Mouse (Mus musculus) lung, postnatal 0 days (tissue): ENCODE results near the gene Sod3. TPM values are rescaled to one million over a fixed set of nuclear protein-coding genes. Genes with fewer than 3 reads are reported as not detected.

Source experiments
- ATAC-seq: fragments of 200-750 bp; cut with Nextera tagmentation; 2 replicates; pipeline ENCODE4 v1.8.0; 2017; ENCODE audit warnings: moderate library complexity
- DNase-seq: peaks from one replicate; pipeline ENCODE4 v3.0.0-alpha.2; 2016; ENCODE audit warnings: low spot score
- H3K27ac ChIP-seq: fragments of 300-500 bp; sonication (generic); 2 replicates; pipeline ENCODE4 v1.5.1; 2014; ENCODE audit warnings: antibody characterized with exemption, mild to moderate bottlenecking, low read length, mixed read lengths
- H3K27me3 ChIP-seq: fragments of 300-500 bp; sonication (generic); replicated peaks from 2 replicates; pipeline ENCODE4 v1.6.1; 2014; ENCODE audit warnings: low read length, mixed read lengths; ENCODE audit not compliant: insufficient read depth
- H3K36me3 ChIP-seq: fragments of 300-500 bp; sonication (generic); 2 replicates; pipeline ENCODE4 v1.6.1; 2014; ENCODE audit warnings: low read length, mixed read lengths; ENCODE audit not compliant: insufficient read depth
- H3K4me1 ChIP-seq: fragments of 300-500 bp; sonication (generic); 2 replicates; pipeline ENCODE4 v1.6.1; 2014; ENCODE audit warnings: antibody characterized with exemption, low read depth, low read length, mixed read lengths; ENCODE audit not compliant: insufficient read depth
- H3K4me2 ChIP-seq: fragments of 300-500 bp; sonication (generic); replicated peaks from 2 replicates; pipeline ENCODE4 v1.6.1; 2014; ENCODE audit warnings: low read depth, mild to moderate bottlenecking, low read length, moderate library complexity, mixed read lengths
- H3K4me3 ChIP-seq: fragments of 300-500 bp; sonication (generic); 2 replicates; pipeline ENCODE4 v1.5.1; 2014; ENCODE audit warnings: low read depth, low read length
- H3K9ac ChIP-seq: fragments of 300-500 bp; sonication (generic); replicated peaks from 2 replicates; pipeline ENCODE4 v1.6.1; 2014; ENCODE audit warnings: low read depth, mild to moderate bottlenecking
- H3K9me3 ChIP-seq: fragments of 300-500 bp; sonication (generic); 2 replicates; pipeline ENCODE4 v1.6.1; 2016; ENCODE audit warnings: low read length, mixed read lengths
- CTCF ChIP-seq: IDR thresholded peaks from 2 replicates; pipeline ENCODE4 v1.5.1; 2016; ENCODE audit warnings: antibody characterized with exemption, mild to moderate bottlenecking
- EP300 ChIP-seq: IDR thresholded peaks from 2 replicates; pipeline ENCODE4 v1.6.1; 2016; ENCODE audit warnings: antibody characterized with exemption, mild to moderate bottlenecking, control low read depth
- WGBS: fragments of 180-500 bp; shearing (Covaris S2); extraction: QIAGEN DNeasy Blood & Tissue Kit; methylation state at CpG from one replicate; pipeline ENCODE4 v1.1.7; 2014; 5-methylcytosine and 5-hydroxymethylcytosine counted together
- polyA plus RNA-seq: library from polyadenylated mRNA; unstranded; fragments of >200 nt; fragmentation: Nextera tagmentation; extraction: Ambion mirVana; gene quantifications from 2 replicates; pipeline ENCODE4 v1.2.1, GENCODE M21; 2015

The Sod3 gene
- polyA plus RNA-seq, 1 experiment from 2014 or later: 16.8 TPM

DNA sequence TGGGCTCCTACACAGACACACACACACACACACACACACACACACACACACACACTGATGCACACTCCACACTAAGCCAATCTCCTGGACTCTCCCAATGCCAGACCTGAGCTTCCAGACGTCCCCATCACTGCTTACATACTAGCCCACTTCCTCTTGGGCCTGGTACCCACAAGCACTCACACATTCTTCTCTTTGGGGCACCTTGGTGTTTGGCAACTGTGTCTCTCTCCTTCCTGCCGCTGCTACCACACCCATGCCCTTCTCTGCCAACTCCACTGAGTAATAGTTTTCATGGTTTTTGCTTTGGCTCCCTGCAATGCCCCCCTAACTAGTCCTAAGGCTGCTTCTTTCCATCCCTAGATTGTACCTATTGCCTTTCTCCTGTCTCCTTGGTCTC lies 3.1 kb downstream of the Sod3 start:
- DNase-seq: no peak
- Histone ChIP-seq H3K27ac (no peak overlapping the region), H3K4me1 (peaks cover 9% of the 10 kb centered on the region; the same call in 1 of the 2 replicates), H3K4me3 (no peak overlapping the region), H3K9ac (no peak overlapping the region), H3K36me3 (no peaks in the 10 kb centered on the region), H3K27me3 (no peaks in the 10 kb centered on the region), H3K9me3 (no peaks in the 10 kb centered on the region), H3K4me2 (no peak overlapping the region)
- TF ChIP-seq EP300: no peak
- no peak for TF ChIP-seq CTCF
- no peak for ATAC-seq
- 36% methylated on average over 2 of the region's 2 CpGs for WGBS

DNA sequence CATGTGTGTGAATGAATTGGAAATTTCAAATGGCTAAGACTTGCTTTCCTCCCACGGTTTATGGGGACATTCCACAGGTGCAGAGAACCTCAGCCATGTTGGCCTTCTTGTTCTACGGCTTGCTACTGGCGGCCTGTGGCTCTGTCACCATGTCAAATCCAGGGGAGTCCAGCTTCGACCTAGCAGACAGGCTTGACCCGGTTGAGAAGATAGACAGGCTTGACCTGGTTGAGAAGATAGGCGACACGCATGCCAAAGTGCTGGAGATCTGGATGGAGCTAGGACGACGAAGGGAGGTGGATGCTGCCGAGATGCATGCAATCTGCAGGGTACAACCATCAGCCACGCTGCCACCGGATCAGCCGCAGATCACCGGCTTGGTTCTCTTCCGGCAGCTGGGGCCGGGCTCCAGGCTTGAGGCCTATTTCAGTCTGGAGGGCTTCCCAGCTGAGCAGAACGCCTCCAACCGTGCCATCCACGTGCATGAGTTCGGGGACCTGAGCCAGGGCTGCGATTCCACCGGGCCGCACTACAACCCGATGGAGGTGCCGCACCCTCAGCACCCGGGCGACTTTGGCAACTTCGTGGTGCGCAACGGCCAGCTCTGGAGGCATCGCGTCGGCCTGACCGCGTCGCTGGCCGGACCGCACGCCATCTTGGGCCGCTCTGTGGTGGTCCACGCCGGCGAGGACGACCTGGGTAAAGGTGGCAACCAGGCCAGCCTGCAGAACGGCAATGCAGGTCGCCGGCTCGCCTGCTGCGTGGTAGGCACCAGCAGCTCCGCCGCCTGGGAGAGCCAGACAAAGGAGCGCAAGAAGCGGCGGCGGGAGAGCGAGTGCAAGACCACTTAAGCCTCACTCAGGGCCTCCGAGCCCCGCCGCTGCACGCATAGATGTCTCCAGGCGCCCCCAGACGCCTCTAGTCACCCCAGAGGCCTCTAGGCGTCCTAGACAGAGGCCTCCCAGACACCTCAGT lies 4.6 kb downstream of the Sod3 start:
- TF ChIP-seq EP300 (no peak), CTCF (no peak)
- 52% methylated on average over 63 of the region's 63 CpGs for WGBS
- no peak overlapping the region for H3K4me3 ChIP-seq

DNA sequence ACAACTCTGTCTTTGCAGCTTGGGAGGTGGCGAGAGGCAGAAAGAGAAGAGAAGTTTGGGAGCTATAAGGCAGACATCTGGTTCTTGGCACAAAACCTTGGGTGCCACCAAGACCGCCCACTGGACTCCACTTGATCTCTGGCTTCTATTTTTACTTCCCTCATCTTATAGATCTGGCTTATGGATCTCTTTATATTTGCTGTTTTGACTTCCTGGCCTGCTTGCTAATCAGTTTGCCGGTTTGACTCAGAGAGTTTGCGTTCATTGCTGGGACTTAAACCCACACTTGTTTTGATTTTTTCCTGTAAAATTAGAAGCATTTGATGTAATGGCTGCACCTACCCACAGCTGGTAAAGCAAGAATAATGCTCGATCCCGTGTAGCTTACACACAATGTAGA lies 7.3 kb downstream of the Sod3 start:
- Histone ChIP-seq H3K27me3 (no peaks in the 10 kb centered on the region), H3K4me3 (no peak overlapping the region), H3K4me2 (no peak overlapping the region), H3K36me3 (no peaks in the 10 kb centered on the region), H3K9ac (no peak overlapping the region), H3K4me1 (no peaks in the 10 kb centered on the region), H3K9me3 (no peaks in the 10 kb centered on the region), H3K27ac (no peak overlapping the region)
- TF ChIP-seq EP300 (no peak), CTCF (no peak)
- ATAC-seq (no peak), DNase-seq (no peak)
- 89% methylated on average over 6 of the region's 6 CpGs for WGBS

More for the DNA sequence above, 4.6 kb downstream of the Sod3 start:
- H3K36me3 ChIP-seq: no peaks in the 10 kb centered on the region
- H3K9ac ChIP-seq: no peak overlapping the region
- H3K4me1 ChIP-seq: peaks cover 8% of the 10 kb centered on the region; the same call in 1 of the 2 replicates
- no peaks in the 10 kb centered on the region for H3K9me3 ChIP-seq
- H3K27ac ChIP-seq: no peak overlapping the region
- no peaks in the 10 kb centered on the region for H3K27me3 ChIP-seq
- H3K4me2 ChIP-seq: no peak overlapping the region
- no peak for ATAC-seq
- DNase-seq: no peak

DNA sequence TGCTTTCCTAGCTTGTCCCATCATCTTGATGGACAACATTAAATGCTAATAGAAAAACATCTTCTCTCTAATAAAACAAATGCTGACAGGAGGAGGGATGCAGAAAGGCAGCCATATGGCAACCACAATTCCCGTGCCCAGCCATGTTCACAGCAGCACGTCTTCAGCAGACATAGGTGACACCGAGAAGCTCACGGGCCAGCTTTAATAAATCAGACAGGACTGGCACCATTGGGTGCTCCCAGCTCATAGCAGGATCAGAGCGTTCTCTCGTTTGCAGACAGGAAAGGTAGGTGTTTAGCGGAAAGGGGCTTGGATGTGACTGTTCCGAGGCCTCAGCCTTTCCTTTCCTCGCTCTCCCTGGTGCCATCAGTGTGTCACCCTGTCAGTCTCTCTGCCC lies 12.3 kb downstream of the Sod3 start:
- Histone ChIP-seq H3K4me1 (no peaks in the 10 kb centered on the region), H3K27me3 (no peaks in the 10 kb centered on the region), H3K4me3 (no peak overlapping the region), H3K9ac (no peak overlapping the region), H3K36me3 (no peaks in the 10 kb centered on the region), H3K27ac (no peak overlapping the region), H3K9me3 (no peaks in the 10 kb centered on the region), H3K4me2 (no peak overlapping the region)
- TF ChIP-seq EP300 (no peak), CTCF (no peak)
- WGBS: 76% methylated on average over 9 of the region's 9 CpGs
- ATAC-seq (no peak), DNase-seq (no peak)

DNA sequence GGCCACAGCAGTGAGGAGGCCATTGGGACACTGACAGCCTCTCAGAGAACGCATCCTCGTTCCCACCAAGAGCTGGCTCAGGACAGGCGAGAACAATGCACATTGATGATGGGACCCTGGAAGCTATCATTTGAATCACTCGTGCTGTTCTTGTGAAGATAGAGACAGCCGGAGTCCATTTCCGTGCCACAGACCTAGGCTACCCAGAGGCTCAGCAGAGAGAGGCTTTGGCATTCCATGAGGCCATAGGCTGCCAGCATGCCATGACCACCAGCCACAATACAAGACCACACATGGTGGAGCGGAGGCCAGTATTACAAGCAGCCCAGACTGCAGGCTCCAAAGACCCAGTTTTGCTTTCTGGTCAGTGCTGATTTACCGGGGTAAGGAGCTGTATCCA lies 19.2 kb downstream of the Sod3 start:
- no peaks in the 10 kb centered on the region for H3K4me1 ChIP-seq
- no peaks in the 10 kb centered on the region for H3K9me3 ChIP-seq
- no peak overlapping the region for H3K9ac ChIP-seq
- no peak overlapping the region for H3K4me3 ChIP-seq
- no peak overlapping the region for H3K4me2 ChIP-seq
- TF ChIP-seq CTCF (no peak), EP300 (no peak)
- DNase-seq (no peak), ATAC-seq (no peak)
- H3K27ac ChIP-seq: no peak overlapping the region
- H3K36me3 ChIP-seq: no peaks in the 10 kb centered on the region
- no peaks in the 10 kb centered on the region for H3K27me3 ChIP-seq
- WGBS: 78% methylated on average over 8 of the region's 8 CpGs

DNA sequence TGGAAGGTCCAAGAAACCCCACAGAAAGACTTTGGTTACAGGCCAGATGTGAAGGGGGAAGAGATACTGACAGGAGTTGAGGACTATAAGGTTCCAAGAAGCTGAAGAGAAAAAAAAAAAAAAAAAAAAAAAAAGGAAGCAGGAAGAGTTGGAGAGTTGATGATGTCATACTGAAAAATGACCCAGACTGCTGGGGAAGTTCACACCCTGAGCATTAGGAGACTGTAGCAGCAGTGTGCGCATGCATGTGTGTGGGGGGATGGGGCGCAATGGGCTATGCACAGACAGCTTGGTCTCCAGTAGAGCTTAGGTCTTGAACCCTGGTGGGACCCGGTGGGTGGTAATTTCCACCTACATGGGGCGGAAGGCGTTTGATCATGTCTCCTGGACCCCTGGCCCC lies 20.2 kb downstream of the Sod3 start:
- WGBS: 73% methylated on average over 5 of the region's 5 CpGs
- Histone ChIP-seq H3K27me3 (no peaks in the 10 kb centered on the region), H3K27ac (no peak overlapping the region), H3K9me3 (no peaks in the 10 kb centered on the region), H3K9ac (no peak overlapping the region), H3K4me2 (no peak overlapping the region), H3K4me3 (no peak overlapping the region), H3K36me3 (no peaks in the 10 kb centered on the region), H3K4me1 (0 out of 2 replicates have a peak, but pooled peaks cover under 1% of the 10 kb centered on the region)
- no peak for ATAC-seq
- TF ChIP-seq EP300 (no peak), CTCF (no peak)
- no peak for DNase-seq
